Mouse (Mus musculus) erythroblast, embryonic 14.5 days (primary cell): Measurements from ENCODE around the gene Olfr1275. TPM values are rescaled to one million over a fixed set of nuclear protein-coding genes. Genes with fewer than 3 reads are reported as not detected.

Experiments used
- H3K27me3 ChIP-seq: 2 replicates; pipeline ENCODE4 v1.6.1; 2012; ENCODE audit warnings: inconsistent platforms; ENCODE audit not compliant: control insufficient read depth
- H3K36me3 ChIP-seq: 2 replicates; pipeline ENCODE4 v1.6.1; 2012; ENCODE audit warnings: mild to moderate bottlenecking, inconsistent platforms; ENCODE audit not compliant: control insufficient read depth
- H3K4me1 ChIP-seq: 2 replicates; pipeline ENCODE4 v1.6.1; 2012; ENCODE audit warnings: inconsistent platforms; ENCODE audit not compliant: control insufficient read depth
- H3K4me3 ChIP-seq: replicated peaks from 2 replicates; pipeline ENCODE3; 2012; ENCODE audit warnings: moderate library complexity, mild to moderate bottlenecking, inconsistent platforms
- H3K9me3 ChIP-seq: 2 replicates; pipeline ENCODE4 v1.6.1; 2012; ENCODE audit warnings: low read length, inconsistent platforms, mixed read lengths; ENCODE audit not compliant: control insufficient read depth
- GATA1 ChIP-seq: IDR thresholded peaks from 2 replicates; pipeline ENCODE4 v1.6.1; 2012; ENCODE audit warnings: low read length, inconsistent platforms, mixed read lengths
- TAL1 ChIP-seq: IDR thresholded peaks from 3 replicates; pipeline ENCODE4 v1.6.1; 2012; ENCODE audit warnings: low read length, inconsistent platforms, mixed read lengths
- polyA plus RNA-seq: library from polyadenylated mRNA; stranded (reverse); fragments of >175 nt; gene quantifications from 2 replicates; pipeline ENCODE4 v1.2.3, GENCODE M21; 2012

The Olfr1275 gene
- polyA plus RNA-seq, result not detected in 2 replicates

- Histone ChIP-seq H3K27me3 (no peaks in the 10 kb centered on the region), H3K4me1 (no peaks in the 10 kb centered on the region), H3K4me3 (no peak within 1 kb of the TSS), H3K36me3 (no peaks in the 10 kb centered on the region), H3K9me3 (no peaks in the 10 kb centered on the region; the same call in 1 of the 2 replicates)
- TF ChIP-seq TAL1 (no peak), GATA1 (no peak)
These were observed at the start of gene Olfr1275 for GRCm38 (mm10) chr2:111235186-111235585. Olfr1275 (minus strand) TSS chr2:111235286.

DNA sequence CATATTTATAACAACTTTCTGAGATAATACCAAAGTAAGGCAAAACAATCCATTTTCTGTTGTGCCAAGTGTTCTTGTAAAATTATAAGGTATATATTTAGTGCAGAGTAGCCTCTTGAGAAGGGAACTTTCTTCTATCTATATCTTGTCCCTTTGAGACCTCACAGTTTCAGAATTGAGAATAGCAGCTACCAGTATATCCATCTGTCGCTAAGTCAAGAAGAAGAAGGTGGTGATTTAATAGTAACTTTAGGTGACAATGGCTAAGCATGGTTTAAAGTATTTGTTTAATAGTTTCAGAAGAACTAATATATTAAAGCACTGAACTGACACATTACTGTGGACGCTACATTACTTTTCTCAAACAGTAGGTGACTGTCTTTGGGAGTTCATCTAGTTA lies 38.9 kb upstream of the Olfr1275 start, which contains the start of gene Olfr1277:
Olfr1277 (minus strand) TSS at position 101 of the 400 bp plus-strand sequence.
- Histone ChIP-seq H3K27me3 (no peaks in the 10 kb centered on the region), H3K4me3 (no peak within 1 kb of the TSS), H3K4me1 (no peaks in the 10 kb centered on the region), H3K36me3 (no peaks in the 10 kb centered on the region), H3K9me3 (no peaks in the 10 kb centered on the region)
- TF ChIP-seq GATA1, result no peak
- TF ChIP-seq TAL1, result no peak

- TF ChIP-seq TAL1 (no peak), GATA1 (no peak)
- H3K9me3 ChIP-seq, result no peaks in the 10 kb centered on the region
- no peak within 1 kb of the TSS for H3K4me3 ChIP-seq
- H3K4me1 ChIP-seq, result no peaks in the 10 kb centered on the region
- H3K27me3 ChIP-seq, result no peaks in the 10 kb centered on the region
- H3K36me3 ChIP-seq, result no peaks in the 10 kb centered on the region
These were observed 19.1 kb upstream of the Olfr1275 start, which contains the start of gene Olfr1276 for GRCm38 (mm10) chr2:111254216-111254615. Olfr1276 (plus strand) TSS chr2:111254516.

DNA sequence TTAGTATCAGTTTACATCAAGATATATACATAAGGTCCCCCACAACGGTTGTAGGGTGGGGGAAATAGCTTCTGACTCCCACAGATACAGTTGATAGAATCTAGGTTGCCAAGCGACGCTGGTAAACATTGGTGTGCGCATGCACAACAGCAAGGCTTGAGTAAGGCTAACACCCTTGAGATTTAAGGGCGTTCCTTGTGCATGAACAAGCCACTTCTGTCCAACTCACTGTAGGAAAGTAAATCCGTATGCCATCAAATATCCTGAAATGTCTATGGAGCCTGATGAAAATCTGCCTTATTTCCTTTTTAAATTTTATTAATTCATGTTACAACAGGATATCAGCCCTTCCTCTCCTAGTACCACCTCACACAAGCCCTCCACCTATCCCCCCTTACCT lies 5.6 kb downstream of the Olfr1275 start, which contains the start of gene 4930430A15Rik:
4930430A15Rik (minus strand) TSS at position 101 of the 400 bp plus-strand sequence.
- no peaks in the 10 kb centered on the region for H3K4me1 ChIP-seq
- H3K4me3 ChIP-seq, result no peak within 1 kb of the TSS
- no peaks in the 10 kb centered on the region for H3K36me3 ChIP-seq
- no peaks in the 10 kb centered on the region for H3K27me3 ChIP-seq
- TF ChIP-seq TAL1 (no peak), GATA1 (no peak)
- H3K9me3 ChIP-seq, result peaks cover 9% of the 10 kb centered on the region; the same call in 1 of the 2 replicates

GRCm38 (mm10) chr2:111182068-111182467 lies 53.0 kb downstream of the Olfr1275 start:
- Histone ChIP-seq H3K9me3 (peaks cover 7% of the 10 kb centered on the region), H3K4me1 (no peaks in the 10 kb centered on the region), H3K27me3 (no peaks in the 10 kb centered on the region), H3K36me3 (no peaks in the 10 kb centered on the region), H3K4me3 (no peak overlapping the region)
- TF ChIP-seq TAL1 (no peak), GATA1 (no peak)

Other genes starting within 250 kb of the Olfr1275 start
- not detected in 2 replicates for gene Gm13941, start 129.3 kb downstream of the Olfr1275 start, polyA plus RNA-seq
- gene Gm15130, start 82.3 kb downstream of the Olfr1275 start, polyA plus RNA-seq, result not detected in 2 replicates
- gene 4930430A15Rik, start 5.7 kb downstream of the Olfr1275 start, polyA plus RNA-seq, result not detected in 2 replicates
- not detected in 2 replicates for gene Olfr1276, start 19.2 kb upstream of the Olfr1275 start, polyA plus RNA-seq
- not detected in 2 replicates for gene Olfr1277, start 38.8 kb upstream of the Olfr1275 start, polyA plus RNA-seq
- gene Olfr1278, start 54.9 kb upstream of the Olfr1275 start, polyA plus RNA-seq, result not detected in 2 replicates
- gene Olfr1279, start 65.3 kb upstream of the Olfr1275 start, polyA plus RNA-seq, result not detected in 2 replicates
- not detected in 2 replicates for gene Olfr1280, start 78.7 kb upstream of the Olfr1275 start, polyA plus RNA-seq
- not detected in 2 replicates for gene Olfr1281, start 91.2 kb upstream of the Olfr1275 start, polyA plus RNA-seq
- not detected in 2 replicates for gene Olfr1282, start 100.8 kb upstream of the Olfr1275 start, polyA plus RNA-seq
- gene Olfr1283, start 131.5 kb upstream of the Olfr1275 start, polyA plus RNA-seq, result not detected in 2 replicates
- gene Olfr1284, start 140.2 kb upstream of the Olfr1275 start, polyA plus RNA-seq, result not detected in 2 replicates
- gene Olfr1286, start 187.8 kb upstream of the Olfr1275 start, polyA plus RNA-seq, result not detected in 2 replicates
- gene Olfr1287, start 213.9 kb upstream of the Olfr1275 start, polyA plus RNA-seq, result not detected in 2 replicates
- not detected in 2 replicates for gene Olfr1288, start 238.8 kb upstream of the Olfr1275 start, polyA plus RNA-seq
- gene Olfr1289, start 245.5 kb upstream of the Olfr1275 start, polyA plus RNA-seq, result not detected in 2 replicates